Mouse (Mus musculus) G1E (cell line): ENCODE data around the gene Tex47.

Experiments used
- CTCF ChIP-seq: IDR thresholded peaks from 2 replicates; pipeline ENCODE4 v1.5.1; 2012; ENCODE audit warnings: low read depth, low read length, inconsistent platforms, mixed read lengths
- GATA1 ChIP-seq: IDR thresholded peaks from 2 replicates; pipeline ENCODE4 v1.6.1; 2012; ENCODE audit warnings: borderline replicate concordance, low read length, inconsistent platforms, mixed read lengths
- GATA2 ChIP-seq: IDR thresholded peaks from 2 replicates; pipeline ENCODE4 v1.6.1; 2012; ENCODE audit warnings: low read depth, low read length, inconsistent platforms, borderline replicate concordance
- TAL1 ChIP-seq: conservative IDR thresholded peaks from 2 replicates; pipeline ENCODE4 v1.6.1; 2012; ENCODE audit warnings: low read depth, low read length, inconsistent platforms, mixed read lengths

GRCm38 (mm10) chr5:7284336-7284735 lies 19.6 kb upstream of the Tex47 start:
- TF ChIP-seq GATA1 = no peak
- TF ChIP-seq CTCF = no peak
- no peak for TF ChIP-seq TAL1
- TF ChIP-seq GATA2 = no peak
